Mouse (Mus musculus): ENCODE measurements around the gene Oit3. TPM values are rescaled to one million over a fixed set of nuclear protein-coding genes. Genes with fewer than 3 reads are reported as not detected.

Gene Oit3
- polyA plus RNA-seq, 1 experiment, result 0.08 TPM

DNA sequence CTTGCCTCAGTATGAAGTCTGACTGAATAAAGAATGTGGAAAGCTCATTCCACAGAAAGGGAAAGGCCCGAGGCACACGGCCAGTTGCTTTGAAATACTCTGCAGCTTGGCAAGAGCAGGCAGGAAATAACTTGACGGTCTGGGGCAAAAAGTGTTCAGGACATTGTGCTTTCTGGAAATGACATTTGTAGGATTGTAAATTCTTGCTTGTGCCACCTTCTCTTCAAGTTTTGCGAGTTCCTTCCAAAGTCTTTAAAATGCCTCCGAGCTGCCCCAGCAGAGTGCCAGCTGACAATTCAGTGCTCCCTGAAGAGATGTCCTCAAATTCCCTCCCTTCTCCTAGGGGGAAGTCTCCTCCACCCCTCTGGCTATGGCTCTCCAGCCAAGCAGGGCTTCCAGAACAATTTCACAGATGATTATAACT lies 2.1 kb downstream of the Oit3 start:
- Histone ChIP-seq H3K4me1 (ENCODE audit: control insufficient read depth) (no peaks in the 10 kb centered on the region), H3K27me3 (ENCODE audit: control insufficient read depth) (no peaks in the 10 kb centered on the region), H3K36me3 (ENCODE audit: control insufficient read depth) (no peaks in the 10 kb centered on the region), H3K4me3 (replicated peaks) (no peak overlapping the region), H3K9me3 (ENCODE audit: control insufficient read depth, low read length) (no peaks in the 10 kb centered on the region)
- TF ChIP-seq GATA1 (IDR thresholded peaks at IDR 0.05; ENCODE audit: low read length) (no peak), TAL1 (IDR thresholded peaks at IDR 0.05; ENCODE audit: low read length) (no peak)

DNA sequence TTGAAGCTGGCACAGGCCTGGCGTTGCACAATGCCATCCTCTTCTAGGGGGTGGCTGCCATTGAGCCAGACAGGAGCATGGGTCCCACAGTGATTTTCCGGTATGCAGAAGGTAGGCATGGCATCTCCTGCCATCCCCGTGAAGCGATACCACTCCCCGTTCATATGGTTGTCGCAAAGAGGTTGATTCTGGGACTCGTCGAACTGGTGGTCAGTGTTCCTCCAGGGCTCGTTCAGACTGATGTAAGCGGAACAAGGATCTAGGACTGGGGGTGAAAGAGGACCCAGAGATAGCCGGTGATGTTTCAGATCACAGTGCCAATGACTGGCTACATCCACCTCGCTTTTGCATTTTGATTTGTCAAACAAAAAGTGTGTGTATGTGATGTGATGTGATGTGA lies 2.9 kb downstream of the Oit3 start:
- Histone ChIP-seq H3K4me3 (replicated peaks) (no peak overlapping the region), H3K27me3 (ENCODE audit: control insufficient read depth) (no peaks in the 10 kb centered on the region), H3K36me3 (ENCODE audit: control insufficient read depth) (no peaks in the 10 kb centered on the region), H3K9me3 (ENCODE audit: control insufficient read depth, low read length) (no peaks in the 10 kb centered on the region), H3K4me1 (ENCODE audit: control insufficient read depth) (no peaks in the 10 kb centered on the region)
- TF ChIP-seq GATA1 (IDR thresholded peaks at IDR 0.05; ENCODE audit: low read length) (no peak), TAL1 (IDR thresholded peaks at IDR 0.05; ENCODE audit: low read length) (no peak)

DNA sequence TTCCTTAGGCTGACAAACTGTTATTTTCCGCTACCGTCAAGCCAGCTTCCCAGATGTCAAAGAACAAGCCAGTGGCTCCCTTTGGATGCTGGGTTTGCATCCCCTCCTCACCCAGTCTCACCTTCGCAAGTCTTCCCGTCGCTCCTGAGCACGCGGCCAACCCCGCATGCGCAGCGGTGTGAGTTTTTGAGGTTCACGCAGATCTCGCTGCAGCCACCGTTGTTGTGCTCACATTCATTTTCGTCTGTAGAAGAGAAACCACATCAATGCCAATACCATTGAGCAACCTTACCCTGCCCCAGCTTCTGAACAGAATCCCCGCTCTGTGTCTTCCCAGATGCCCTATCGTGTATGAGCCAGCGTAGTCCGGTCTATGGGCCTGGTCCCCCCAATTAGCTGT lies 5.8 kb downstream of the Oit3 start:
- Histone ChIP-seq H3K36me3 (ENCODE audit: control insufficient read depth) (no peaks in the 10 kb centered on the region), H3K9me3 (ENCODE audit: control insufficient read depth, low read length) (no peaks in the 10 kb centered on the region), H3K4me3 (replicated peaks) (no peak overlapping the region), H3K27me3 (ENCODE audit: control insufficient read depth) (no peaks in the 10 kb centered on the region), H3K4me1 (ENCODE audit: control insufficient read depth) (peaks cover 1% of the 10 kb centered on the region; the same call in 1 of the 2 replicates)
- TF ChIP-seq TAL1 (IDR thresholded peaks at IDR 0.05; ENCODE audit: low read length), result no peak
- no peak for TF ChIP-seq GATA1 (IDR thresholded peaks at IDR 0.05; ENCODE audit: low read length)

GRCm38 (mm10) chr10:59430701-59431218 lies 10.8 kb downstream of the Oit3 start:
- no peak for TF ChIP-seq GATA1 (IDR thresholded peaks at IDR 0.05; ENCODE audit: low read length)
- Histone ChIP-seq H3K36me3 (ENCODE audit: control insufficient read depth) (no peaks in the 10 kb centered on the region), H3K27me3 (ENCODE audit: control insufficient read depth) (no peaks in the 10 kb centered on the region), H3K4me1 (ENCODE audit: control insufficient read depth) (peaks cover 3% of the 10 kb centered on the region; the same call in 1 of the 2 replicates), H3K4me3 (replicated peaks) (no peak overlapping the region), H3K9me3 (ENCODE audit: control insufficient read depth, low read length) (no peaks in the 10 kb centered on the region)

- Histone ChIP-seq H3K36me3 (ENCODE audit: control insufficient read depth) (no peaks in the 10 kb centered on the region), H3K4me3 (replicated peaks) (no peak overlapping the region), H3K27me3 (ENCODE audit: control insufficient read depth) (no peaks in the 10 kb centered on the region), H3K9me3 (ENCODE audit: control insufficient read depth, low read length) (no peaks in the 10 kb centered on the region), H3K4me1 (ENCODE audit: control insufficient read depth) (peaks cover 3% of the 10 kb centered on the region; the same call in 1 of the 2 replicates)
- TF ChIP-seq GATA1 (IDR thresholded peaks at IDR 0.05; ENCODE audit: low read length), result no peak
- TF ChIP-seq TAL1 (IDR thresholded peaks at IDR 0.05; ENCODE audit: low read length), result no peak
Measured at GRCm38 (mm10) chr10:59429448-59430135, 12.0 kb downstream of the Oit3 start.

- Histone ChIP-seq H3K9me3 (ENCODE audit: control insufficient read depth, low read length) (no peaks in the 10 kb centered on the region), H3K4me1 (ENCODE audit: control insufficient read depth) (peaks cover 3% of the 10 kb centered on the region; the same call in 1 of the 2 replicates), H3K36me3 (ENCODE audit: control insufficient read depth) (no peaks in the 10 kb centered on the region; the same call in 1 of the 2 replicates), H3K27me3 (ENCODE audit: control insufficient read depth) (no peaks in the 10 kb centered on the region), H3K4me3 (replicated peaks) (no peak overlapping the region)
- no peak for TF ChIP-seq GATA1 (IDR thresholded peaks at IDR 0.05; ENCODE audit: low read length)
- TF ChIP-seq TAL1 (IDR thresholded peaks at IDR 0.05; ENCODE audit: low read length), result no peak
Measured at GRCm38 (mm10) chr10:59426371-59426770, 15.2 kb downstream of the Oit3 start.

DNA sequence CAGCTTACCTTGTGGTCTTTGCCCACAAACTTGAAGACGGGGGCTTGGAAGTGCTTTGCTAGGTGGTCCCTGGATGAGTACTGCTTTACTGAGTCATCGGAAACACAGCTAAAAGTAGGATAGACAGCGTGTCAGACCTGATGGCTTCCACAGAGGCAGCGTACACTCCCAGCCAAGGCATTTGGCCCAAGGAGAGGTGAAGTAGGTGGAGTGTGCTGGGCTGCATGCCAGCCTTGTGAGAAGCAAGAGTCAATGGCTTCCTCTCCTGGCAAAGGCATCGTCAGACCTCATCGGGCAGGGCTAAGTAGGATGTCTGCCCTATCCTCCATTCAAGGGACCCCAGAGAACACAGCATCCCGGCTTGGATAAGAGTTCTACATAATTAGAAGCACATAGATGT lies 16.2 kb downstream of the Oit3 start:
- no peaks in the 10 kb centered on the region; the same call in 1 of the 2 replicates for H3K36me3 ChIP-seq (ENCODE audit: control insufficient read depth)
- TF ChIP-seq TAL1 (IDR thresholded peaks at IDR 0.05; ENCODE audit: low read length), result no peak
- TF ChIP-seq GATA1 (IDR thresholded peaks at IDR 0.05; ENCODE audit: low read length), result no peak
- no peak overlapping the region for H3K4me3 ChIP-seq (replicated peaks)
- H3K9me3 ChIP-seq (ENCODE audit: control insufficient read depth, low read length), result no peaks in the 10 kb centered on the region
- H3K27me3 ChIP-seq (ENCODE audit: control insufficient read depth), result no peaks in the 10 kb centered on the region
- no peaks in the 10 kb centered on the region for H3K4me1 ChIP-seq (ENCODE audit: control insufficient read depth)

DNA sequence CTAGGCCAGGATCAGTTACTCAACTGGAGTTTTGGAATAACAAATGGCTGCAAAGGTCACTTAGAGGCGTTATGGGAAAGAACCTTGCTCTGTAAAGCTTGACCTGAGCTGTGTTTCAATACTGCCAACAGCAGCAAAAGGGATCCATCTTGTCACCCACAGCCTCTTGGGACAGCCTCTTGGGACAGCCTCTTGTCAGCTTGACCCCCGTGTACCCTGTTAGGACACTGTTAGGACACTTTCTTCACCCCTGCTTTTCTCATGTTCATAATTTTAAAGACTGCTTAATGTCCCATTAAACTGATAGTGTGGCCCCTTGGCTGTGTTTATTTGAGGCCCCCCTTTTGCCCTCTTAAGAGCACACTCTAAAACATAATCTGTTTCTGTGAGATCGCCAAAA lies 17.1 kb downstream of the Oit3 start:
- no peaks in the 10 kb centered on the region for H3K27me3 ChIP-seq (ENCODE audit: control insufficient read depth)
- H3K4me1 ChIP-seq (ENCODE audit: control insufficient read depth), result no peaks in the 10 kb centered on the region
- no peak for TF ChIP-seq GATA1 (IDR thresholded peaks at IDR 0.05; ENCODE audit: low read length)
- H3K36me3 ChIP-seq (ENCODE audit: control insufficient read depth), result no peaks in the 10 kb centered on the region; the same call in 1 of the 2 replicates
- H3K4me3 ChIP-seq (replicated peaks), result no peak overlapping the region
- no peaks in the 10 kb centered on the region for H3K9me3 ChIP-seq (ENCODE audit: control insufficient read depth, low read length)

DNA sequence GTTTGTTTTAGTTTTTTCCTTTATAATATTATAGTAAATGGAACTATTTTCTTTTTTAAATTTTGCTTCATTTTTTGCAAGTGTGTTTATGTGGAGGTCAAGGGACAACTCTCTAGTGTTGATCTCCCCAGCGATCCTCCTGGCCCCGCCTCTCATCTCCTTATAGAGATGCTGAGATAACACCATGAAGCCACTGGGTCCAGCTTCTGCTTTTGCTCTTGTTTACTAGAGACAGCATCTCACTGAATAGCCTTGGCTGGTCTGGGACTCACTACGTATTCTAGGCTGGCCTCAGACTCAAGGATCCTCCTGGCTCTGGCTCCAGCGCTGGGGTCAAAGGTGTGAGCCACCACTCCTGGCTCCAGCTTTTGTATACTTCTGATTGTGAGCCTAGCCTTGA lies 22.1 kb downstream of the Oit3 start:
- H3K4me1 ChIP-seq (ENCODE audit: control insufficient read depth), result no peaks in the 10 kb centered on the region
- TF ChIP-seq GATA1 (IDR thresholded peaks at IDR 0.05; ENCODE audit: low read length) (no peak), TAL1 (IDR thresholded peaks at IDR 0.05; ENCODE audit: low read length) (no peak)

More for the DNA sequence above, 22.1 kb downstream of the Oit3 start:
- H3K4me3 ChIP-seq (replicated peaks), result no peak overlapping the region
- H3K9me3 ChIP-seq (ENCODE audit: control insufficient read depth, low read length), result no peaks in the 10 kb centered on the region
- no peaks in the 10 kb centered on the region for H3K27me3 ChIP-seq (ENCODE audit: control insufficient read depth)
- H3K36me3 ChIP-seq (ENCODE audit: control insufficient read depth), result no peaks in the 10 kb centered on the region; the same call in 1 of the 2 replicates

Data from erythroblast, embryonic 14.5 days (primary cell).